8 mouse cellular contexts compared by ENCODE assay signal in genomic region chr5:29569378-29570280, GRCm38 (mm10). TPM values are rescaled to one million over a fixed set of nuclear protein-coding genes. Genes with fewer than 3 reads are reported as not detected.
A peak's percentile ranks its signal among the peaks of the same experiment; 100 is the strongest.
DNase-seq lines count a peak whose midpoint lies in the region; ATAC-seq and TF ChIP-seq lines count a peak whose summit lies in the region.

No protein-coding gene starts in this region.

- intact Hi-C loops in left cerebral cortex, adult 2 months (cut with DNase I) = loop anchor here (1.0 to 5.0 kb wide), 4 partner anchors 82 to 1253 kb away; partner anchors contain the start of genes Dnajb6, Gm5129, Nom1 and Rbm33
- intact Hi-C loops in left cerebral cortex, postnatal 25 days (cut with DNase I) = loop anchor here (1.0 to 10.0 kb wide), 4 partner anchors 90 to 1255 kb away; partner anchors contain the start of genes Dnajb6, Gm5129, Nom1 and Rbm33

- no peaks in the 10 kb centered on the region; the same call in 1 of the 2 replicates for H3K9me3 ChIP-seq in erythroblast, embryonic 14.5 days (ENCODE audit: control insufficient read depth, low read length)
- H3K9me3 ChIP-seq in kidney, postnatal 0 days (replicated peaks; ENCODE audit: low read length) = no peaks in the 10 kb centered on the region
- no peaks in the 10 kb centered on the region for H3K9me3 ChIP-seq in midbrain, embryonic 13.5 days

- peak overlapping the region; percentile 61 for H3K4me3 ChIP-seq in left cerebral cortex, adult 2 months
- peak overlapping the region; percentile 88 for H3K4me3 ChIP-seq in erythroblast, embryonic 14.5 days (replicated peaks)
- H3K4me3 ChIP-seq in kidney, postnatal 0 days (replicated peaks; ENCODE audit: low read depth, low read length) = peak overlapping the region; percentile 56
- peak overlapping the region; percentile 76 for H3K4me3 ChIP-seq in midbrain, embryonic 13.5 days (replicated peaks)

- no peak for DNase-seq in left cerebral cortex, adult 2 months (ENCODE audit: extremely low spot score in 1 of 2, low spot score in 2 of 2)
- DNase-seq in left cerebral cortex, postnatal 25 days (ENCODE audit: low spot score in 2 of 2) = no peak
- peak; percentile 70 for DNase-seq in NIH3T3 (ENCODE audit: low read depth)
- DNase-seq in kidney, postnatal 0 days (ENCODE audit: low spot score) = no peak
- DNase-seq in left cerebral cortex, adult 11 months (ENCODE audit: low spot score) = no peak
- no peak for DNase-seq in left cerebral cortex, adult 18-20 months (ENCODE audit: low spot score in 2 of 2)

- H3K27me3 ChIP-seq in erythroblast, embryonic 14.5 days (ENCODE audit: control insufficient read depth) = no peaks in the 10 kb centered on the region
- no peaks in the 10 kb centered on the region for H3K27me3 ChIP-seq in kidney, postnatal 0 days (ENCODE audit: insufficient read depth, low read length)
- H3K27me3 ChIP-seq in midbrain, embryonic 13.5 days = 0 out of 2 replicates have a peak, but pooled peaks cover 3% of the 10 kb centered on the region

- H3K9ac ChIP-seq in kidney, postnatal 0 days (ENCODE audit: low read depth, low read length) = peak overlapping the region; percentile 77
- peak overlapping the region; percentile 80 for H3K9ac ChIP-seq in midbrain, embryonic 13.5 days (replicated peaks)

- peak; percentile 60 for ATAC-seq in kidney, postnatal 0 days (replicated peaks; ENCODE audit: low FRiP score, low read depth)
- peak; percentile 80 for ATAC-seq in midbrain, embryonic 13.5 days

- peak; percentile 6 for TF ChIP-seq CTCF in left cerebral cortex, adult 2 months (IDR thresholded peaks at IDR 0.05)
- TF ChIP-seq CTCF in kidney, postnatal 0 days (IDR thresholded peaks at IDR 0.05; ENCODE audit: low read depth) = peak; percentile 43; the same call in 1 of the 2 replicates

- 2% methylated on average over 64 of the region's 67 CpGs for WGBS in kidney, postnatal 0 days
- WGBS in midbrain, embryonic 13.5 days = 2% methylated on average over 60 of the region's 67 CpGs

- peaks cover 50% of the 10 kb centered on the region for H3K4me1 ChIP-seq in erythroblast, embryonic 14.5 days (ENCODE audit: control insufficient read depth)
- peaks cover 11% of the 10 kb centered on the region; the same call in 1 of the 2 replicates for H3K4me1 ChIP-seq in kidney, postnatal 0 days (replicated peaks; ENCODE audit: insufficient read depth, low read length)
- H3K4me1 ChIP-seq in midbrain, embryonic 13.5 days (replicated peaks) = peaks cover 34% of the 10 kb centered on the region

- H3K27ac ChIP-seq in left cerebral cortex, adult 2 months = peak overlapping the region; percentile 92
- H3K27ac ChIP-seq in kidney, postnatal 0 days = peak overlapping the region; percentile 95
- peak overlapping the region; percentile 96 for H3K27ac ChIP-seq in midbrain, embryonic 13.5 days

- peaks cover 36% of the 10 kb centered on the region for H3K36me3 ChIP-seq in erythroblast, embryonic 14.5 days (ENCODE audit: control insufficient read depth)
- H3K36me3 ChIP-seq in kidney, postnatal 0 days (ENCODE audit: insufficient read depth, low read length) = no peaks in the 10 kb centered on the region
- 0 out of 2 replicates have a peak, but pooled peaks cover 2% of the 10 kb centered on the region for H3K36me3 ChIP-seq in midbrain, embryonic 13.5 days

- H3K4me2 ChIP-seq in kidney, postnatal 0 days (ENCODE audit: low read length) = peak overlapping the region; percentile 82
- peak overlapping the region; percentile 94 for H3K4me2 ChIP-seq in midbrain, embryonic 13.5 days (replicated peaks)

RNA-seq across cellular contexts. Expression of gene Ube3c, which starts 0.6 kb away (rescaled TPM):
- 10 to 100 TPM; 67.8 to 72.8 TPM for total RNA-seq in left cerebral cortex, adult 2 months (2021)
- 10 to 100 TPM; 72.8 to 76.5 TPM for total RNA-seq in left cerebral cortex, postnatal 25 days (2021)
- polyA plus RNA-seq in erythroblast, embryonic 14.5 days (2012) = 0.22 and 0.25 TPM in 2 replicates
- 19.7 and 19.8 TPM in 2 replicates for polyA plus RNA-seq in kidney, postnatal 0 days (2015; fragmentation: Nextera tagmentation; extraction: Ambion mirVana)
- polyA plus RNA-seq in midbrain, embryonic 13.5 days (2015; fragmentation: Nextera tagmentation; extraction: Ambion mirVana) = 24.4 and 27.1 TPM in 2 replicates
- total RNA-seq in left cerebral cortex, adult 18-20 months (2021) = 10 to 100 TPM; 68.2 to 74.1 TPM
